ENCODE assay signal across 22 mouse cellular contexts in genomic region chr10:73931996-73932679, GRCm38 (mm10).
A peak's percentile ranks its signal among the peaks of the same experiment; 100 is the strongest.
DNase-seq lines count a peak whose midpoint lies in the region; ATAC-seq and TF ChIP-seq lines count a peak whose summit lies in the region.
"Had no signal": no experiment of that assay in that cellular context is flagged by ENCODE, and none has a peak within 500 bp of the region (broad histone marks: within the 10 kb centered on the region; RNA-seq: fewer than 3 reads in every experiment).

No protein-coding gene starts in this region.

- no peak overlapping the region for H3K4me3 ChIP-seq in stomach, embryonic 14.5 days (ENCODE audit: low read depth, low read length)
- H3K4me3 ChIP-seq in stomach, embryonic 15.5 days (replicated peaks) = no peak overlapping the region
- H3K4me3 ChIP-seq in stomach, embryonic 16.5 days (replicated peaks; ENCODE audit: low read length) = no peak overlapping the region
- H3K4me3 ChIP-seq in stomach, postnatal 0 days (ENCODE audit: low read depth, low read length) = no peak overlapping the region
- no peak overlapping the region for H3K4me3 ChIP-seq in liver, embryonic 11.5 days (ENCODE audit: low read depth, low read length)
- H3K4me3 ChIP-seq in hindbrain, embryonic 10.5 days = no peak overlapping the region

- H3K27ac ChIP-seq in stomach, embryonic 14.5 days (ENCODE audit: low read length) = no peak overlapping the region
- H3K27ac ChIP-seq in stomach, embryonic 15.5 days = peak overlapping the region; percentile 48; the same call in 1 of the 2 replicates
- no peak overlapping the region for H3K27ac ChIP-seq in stomach, embryonic 16.5 days (ENCODE audit: low read length)
- H3K27ac ChIP-seq in stomach, postnatal 0 days (replicated peaks) = no peak overlapping the region
- no peak overlapping the region for H3K27ac ChIP-seq in liver, embryonic 11.5 days (ENCODE audit: low read depth, low read length)
- no peak overlapping the region for H3K27ac ChIP-seq in hindbrain, embryonic 10.5 days

- no peaks in the 10 kb centered on the region for H3K36me3 ChIP-seq in stomach, embryonic 14.5 days (ENCODE audit: control insufficient read depth, insufficient read depth, low read length)
- no peaks in the 10 kb centered on the region for H3K36me3 ChIP-seq in stomach, embryonic 15.5 days
- H3K36me3 ChIP-seq in stomach, embryonic 16.5 days (ENCODE audit: control insufficient read depth, insufficient read depth, low read length) = no peaks in the 10 kb centered on the region
- no peaks in the 10 kb centered on the region for H3K36me3 ChIP-seq in stomach, postnatal 0 days (ENCODE audit: control insufficient read depth, insufficient read depth, low read length)
- H3K36me3 ChIP-seq in liver, embryonic 11.5 days (ENCODE audit: control insufficient read depth, insufficient read depth, low read length) = no peaks in the 10 kb centered on the region
- H3K36me3 ChIP-seq in hindbrain, embryonic 10.5 days = no peaks in the 10 kb centered on the region
- H3K36me3 ChIP-seq: G1E had no signal

- H3K4me1 ChIP-seq in stomach, embryonic 14.5 days (ENCODE audit: control insufficient read depth, insufficient read depth, low read length) = no peaks in the 10 kb centered on the region
- H3K4me1 ChIP-seq in stomach, embryonic 15.5 days = no peaks in the 10 kb centered on the region
- no peaks in the 10 kb centered on the region for H3K4me1 ChIP-seq in stomach, embryonic 16.5 days (ENCODE audit: control insufficient read depth, insufficient read depth, low read length)
- H3K4me1 ChIP-seq in stomach, postnatal 0 days (replicated peaks; ENCODE audit: control insufficient read depth, insufficient read depth) = no peaks in the 10 kb centered on the region
- no peaks in the 10 kb centered on the region for H3K4me1 ChIP-seq in liver, embryonic 11.5 days (replicated peaks; ENCODE audit: control insufficient read depth, insufficient read depth, low read length)
- no peaks in the 10 kb centered on the region for H3K4me1 ChIP-seq in hindbrain, embryonic 10.5 days (replicated peaks)

- DNase-seq in stomach, postnatal 0 days (ENCODE audit: low spot score) = peak; percentile 40
- DNase-seq in urinary bladder, postnatal 4 days (ENCODE audit: low spot score in 2 of 2) = no peak
- DNase-seq in liver, embryonic 11.5 days (ENCODE audit: low spot score) = no peak
- no peak for DNase-seq in lung, adult 18-20 months
- no peak for DNase-seq in hindbrain, embryonic 10.5 days (ENCODE audit: low spot score)
- DNase-seq: adrenal gland, adult 2 months; adrenal gland, adult 8-10 months; adrenal gland, postnatal 10 days; adrenal gland, postnatal 14 days; adrenal gland, postnatal 25 days; adrenal gland, postnatal 36 days; B cell, adult 2 months; cerebellum, adult 11 months; cerebellum, adult 11-12 months had no signal

- H3K9ac ChIP-seq in stomach, embryonic 14.5 days (replicated peaks; ENCODE audit: low read depth, low read length) = no peak overlapping the region
- H3K9ac ChIP-seq in stomach, embryonic 15.5 days = no peak overlapping the region
- no peak overlapping the region for H3K9ac ChIP-seq in stomach, embryonic 16.5 days (ENCODE audit: low read length)
- H3K9ac ChIP-seq in stomach, postnatal 0 days (ENCODE audit: low read length) = no peak overlapping the region
- no peak overlapping the region for H3K9ac ChIP-seq in liver, embryonic 11.5 days (ENCODE audit: low read depth, low read length)

- peak; percentile 37 for ATAC-seq in stomach, embryonic 14.5 days (ENCODE audit: insufficient number of reproducible peaks, insufficient read depth, low FRiP score, low read depth)
- peak; percentile 87 for ATAC-seq in stomach, embryonic 15.5 days (ENCODE audit: insufficient read depth, low FRiP score, low read depth)
- peak; percentile 84 for ATAC-seq in stomach, embryonic 16.5 days (ENCODE audit: insufficient read depth, low FRiP score)
- ATAC-seq in stomach, postnatal 0 days (ENCODE audit: low FRiP score, low TSS enrichment) = peak; percentile 97
- ATAC-seq in liver, embryonic 11.5 days (replicated peaks; ENCODE audit: low FRiP score) = no peak
- ATAC-seq: activated CD4-positive, CD25-positive, alpha-beta regulatory T cell, adult 4 months; CD4-positive, CD25-positive, alpha-beta regulatory T cell, adult 4 months; Patski had no signal

- TF ChIP-seq CTCF in stomach, postnatal 0 days (IDR thresholded peaks at IDR 0.05; ENCODE audit: low read depth) = no peak

- WGBS in stomach, embryonic 14.5 days = 88% methylated on average over 4 of the region's 4 CpGs
- 82% methylated on average over 4 of the region's 4 CpGs for WGBS in stomach, embryonic 15.5 days
- 76% methylated on average over 4 of the region's 4 CpGs for WGBS in stomach, embryonic 16.5 days
- WGBS in stomach, postnatal 0 days = 65% methylated on average over 4 of the region's 4 CpGs
- 85% methylated on average over 4 of the region's 4 CpGs for WGBS in liver, embryonic 11.5 days
- 91% methylated on average over 4 of the region's 4 CpGs for WGBS in hindbrain, embryonic 10.5 days

- H3K4me2 ChIP-seq in stomach, embryonic 14.5 days (replicated peaks; ENCODE audit: low read depth, low read length) = no peak overlapping the region
- no peak overlapping the region for H3K4me2 ChIP-seq in stomach, embryonic 15.5 days
- no peak overlapping the region for H3K4me2 ChIP-seq in stomach, embryonic 16.5 days (ENCODE audit: low read depth, low read length)
- no peak overlapping the region for H3K4me2 ChIP-seq in stomach, postnatal 0 days (replicated peaks; ENCODE audit: low read depth)
- no peak overlapping the region for H3K4me2 ChIP-seq in liver, embryonic 11.5 days

- no peak for TF ChIP-seq EP300 in stomach, postnatal 0 days (optimal IDR thresholded peaks at IDR 0.05)

- no peaks in the 10 kb centered on the region for H3K27me3 ChIP-seq in stomach, embryonic 14.5 days (ENCODE audit: control insufficient read depth, insufficient read depth, low read length)
- H3K27me3 ChIP-seq in stomach, embryonic 15.5 days (replicated peaks) = no peaks in the 10 kb centered on the region
- no peaks in the 10 kb centered on the region for H3K27me3 ChIP-seq in stomach, embryonic 16.5 days (ENCODE audit: control insufficient read depth, insufficient read depth, low read length)
- H3K27me3 ChIP-seq in stomach, postnatal 0 days (ENCODE audit: control insufficient read depth, insufficient read depth, low read length) = no peaks in the 10 kb centered on the region
- no peaks in the 10 kb centered on the region for H3K27me3 ChIP-seq in liver, embryonic 11.5 days (replicated peaks; ENCODE audit: control insufficient read depth, insufficient read depth, low read length)
- H3K27me3 ChIP-seq in hindbrain, embryonic 10.5 days (ENCODE audit: insufficient read depth, poor library complexity, severe bottlenecking) = no peaks in the 10 kb centered on the region
- H3K27me3 ChIP-seq: CH12.LX, Patski had no signal

- H3K9me3 ChIP-seq in stomach, embryonic 14.5 days (ENCODE audit: control insufficient read depth, low read depth, low read length) = no peaks in the 10 kb centered on the region
- H3K9me3 ChIP-seq in stomach, embryonic 15.5 days = no peaks in the 10 kb centered on the region
- H3K9me3 ChIP-seq in stomach, embryonic 16.5 days (replicated peaks; ENCODE audit: control insufficient read depth, low read length) = no peaks in the 10 kb centered on the region
- no peaks in the 10 kb centered on the region for H3K9me3 ChIP-seq in stomach, postnatal 0 days (ENCODE audit: control insufficient read depth, low read length)
- no peaks in the 10 kb centered on the region for H3K9me3 ChIP-seq in liver, embryonic 11.5 days (ENCODE audit: control insufficient read depth, low read length)
- H3K9me3 ChIP-seq in hindbrain, embryonic 10.5 days = no peaks in the 10 kb centered on the region
